Mouse (Mus musculus) hindbrain, embryonic 15.5 days (tissue): ENCODE measurements around the gene Gsto1. TPM values are rescaled to one million over a fixed set of nuclear protein-coding genes. Genes with fewer than 3 reads are reported as not detected.
A peak's percentile ranks its signal among the peaks of the same experiment; 100 is the strongest.
"Not testable (repeated sequence)": the region's sequence is repeated elsewhere in the genome, so short reads cannot be mapped to it uniquely, and the experiment has no call there.

Source experiments
- ATAC-seq: fragments of 200-750 bp; cut with Nextera tagmentation; 2 replicates; pipeline ENCODE4 v1.8.0; 2017; ENCODE audit warnings: low read depth, moderate number of reproducible peaks, moderate TSS enrichment; ENCODE audit not compliant: low FRiP score
- H3K27ac ChIP-seq: fragments of 300-500 bp; sonication (generic); replicated peaks from 2 replicates; pipeline ENCODE4 v1.5.1; 2015; ENCODE audit warnings: mild to moderate bottlenecking, inconsistent platforms
- H3K27me3 ChIP-seq: fragments of 300-500 bp; sonication (generic); 2 replicates; pipeline ENCODE4 v1.6.1; 2015; ENCODE audit warnings: control low read depth, inconsistent platforms
- H3K36me3 ChIP-seq: fragments of 300-500 bp; sonication (generic); 2 replicates; pipeline ENCODE4 v1.6.1; 2015; ENCODE audit warnings: control low read depth, inconsistent platforms
- H3K4me1 ChIP-seq: fragments of 300-500 bp; sonication (generic); replicated peaks from 2 replicates; pipeline ENCODE4 v1.6.1; 2015; ENCODE audit warnings: control low read depth, inconsistent platforms
- H3K4me2 ChIP-seq: fragments of 300-500 bp; sonication (generic); 2 replicates; pipeline ENCODE4 v1.6.1; 2015; ENCODE audit warnings: moderate library complexity, mild to moderate bottlenecking, inconsistent platforms
- H3K4me3 ChIP-seq: fragments of 300-500 bp; sonication (generic); 2 replicates; pipeline ENCODE4 v1.5.1; 2015; ENCODE audit warnings: mild to moderate bottlenecking, inconsistent platforms
- H3K9ac ChIP-seq: fragments of 300-500 bp; sonication (generic); 2 replicates; pipeline ENCODE4 v1.6.1; 2015; ENCODE audit warnings: inconsistent platforms
- H3K9me3 ChIP-seq: fragments of 300-500 bp; sonication (generic); 2 replicates; pipeline ENCODE4 v1.6.1; 2016; ENCODE audit warnings: control low read depth, inconsistent platforms
- WGBS: fragments of 180-500 bp; shearing (Covaris S2); methylation state at CpG from one replicate; pipeline ENCODE4 v1.1.7; 2015; 5-methylcytosine and 5-hydroxymethylcytosine counted together
- polyA plus RNA-seq: library from polyadenylated mRNA; unstranded; fragments of >200 nt; fragmentation: Nextera tagmentation; extraction: Ambion mirVana; gene quantifications from 2 replicates; pipeline ENCODE4 v1.2.1, GENCODE M21; 2015

Gsto1 gene
- polyA plus RNA-seq, 1 experiment from 2014 or later, result 138 TPM

DNA sequence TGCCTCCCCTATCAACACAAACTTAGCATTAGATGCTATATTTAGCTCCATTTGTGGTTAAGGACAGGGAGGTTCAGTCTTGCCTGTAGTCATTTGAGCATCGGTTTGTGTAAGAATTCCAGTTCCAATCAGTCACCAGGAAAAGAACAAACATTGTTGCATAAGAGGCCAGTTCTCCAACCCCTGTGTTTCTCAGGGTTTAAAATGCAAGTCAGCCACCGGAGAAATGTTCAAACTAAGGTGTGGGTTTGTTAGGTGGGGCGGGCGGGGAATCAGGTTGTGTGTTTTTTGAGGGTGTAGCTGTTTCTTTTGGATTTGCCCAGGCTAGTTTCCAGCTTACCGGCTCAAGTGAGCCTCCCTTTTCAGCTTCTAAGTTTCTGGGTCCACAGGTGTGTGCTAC lies 20.2 kb upstream of the Gsto1 start:
- no peaks in the 10 kb centered on the region for H3K9me3 ChIP-seq
- no peak overlapping the region for H3K4me3 ChIP-seq
- no peak overlapping the region for H3K9ac ChIP-seq
- no peak overlapping the region for H3K4me2 ChIP-seq
- H3K27me3 ChIP-seq, result no peaks in the 10 kb centered on the region
- no peak overlapping the region for H3K27ac ChIP-seq
- H3K4me1 ChIP-seq, result 0 out of 2 replicates have a peak, but pooled peaks cover 6% of the 10 kb centered on the region
- WGBS, result 89% methylated on average over 5 of the region's 5 CpGs
- H3K36me3 ChIP-seq, result no peaks in the 10 kb centered on the region
- ATAC-seq, result no peak

GRCm38 (mm10) chr19:47835776-47836175 lies 19.0 kb upstream of the Gsto1 start:
- Histone ChIP-seq H3K9me3 (no peaks in the 10 kb centered on the region), H3K27ac (no peak overlapping the region), H3K36me3 (no peaks in the 10 kb centered on the region), H3K4me2 (no peak overlapping the region), H3K4me3 (no peak overlapping the region), H3K9ac (no peak overlapping the region), H3K27me3 (no peaks in the 10 kb centered on the region), H3K4me1 (0 out of 2 replicates have a peak, but pooled peaks cover 6% of the 10 kb centered on the region)
- WGBS, result 87% methylated on average over 7 of the region's 7 CpGs
- ATAC-seq, result no peak

- no peaks in the 10 kb centered on the region for H3K27me3 ChIP-seq
- H3K27ac ChIP-seq, result no peak overlapping the region
- H3K9me3 ChIP-seq, result no peaks in the 10 kb centered on the region
- H3K4me2 ChIP-seq, result peak overlapping the region; percentile 91
- peak overlapping the region; percentile 46 for H3K9ac ChIP-seq
- 4% methylated on average over 49 of the region's 49 CpGs for WGBS
- ATAC-seq, result peak; percentile 97
- H3K4me3 ChIP-seq, result peak overlapping the region; percentile 61
- no peaks in the 10 kb centered on the region for H3K36me3 ChIP-seq
- H3K4me1 ChIP-seq, result 0 out of 2 replicates have a peak, but pooled peaks cover 6% of the 10 kb centered on the region
Measured at GRCm38 (mm10) chr19:47836701-47837526, 17.9 kb upstream of the Gsto1 start.

DNA sequence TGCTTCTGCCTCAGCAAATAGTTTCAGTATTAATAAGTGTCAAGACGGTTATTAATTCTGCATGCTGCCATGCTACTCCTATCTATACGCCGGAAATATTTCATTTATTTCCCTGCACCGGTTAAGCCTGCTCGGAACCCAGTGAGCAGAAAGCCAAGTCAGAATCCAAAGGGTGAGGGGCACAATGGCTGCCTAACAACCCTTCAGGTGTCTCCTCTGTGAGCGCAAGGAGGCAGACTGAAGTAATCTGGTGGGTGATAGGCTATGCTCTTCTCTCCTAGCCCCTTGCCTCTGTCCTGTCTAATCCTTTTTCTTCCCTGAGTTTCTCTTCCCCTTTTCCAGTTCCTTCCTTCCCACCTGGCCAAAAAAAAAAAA lies 17.3 kb upstream of the Gsto1 start:
- 0 out of 2 replicates have a peak, but pooled peaks cover 6% of the 10 kb centered on the region for H3K4me1 ChIP-seq
- WGBS, result 2% methylated on average over 6 of the region's 6 CpGs

DNA sequence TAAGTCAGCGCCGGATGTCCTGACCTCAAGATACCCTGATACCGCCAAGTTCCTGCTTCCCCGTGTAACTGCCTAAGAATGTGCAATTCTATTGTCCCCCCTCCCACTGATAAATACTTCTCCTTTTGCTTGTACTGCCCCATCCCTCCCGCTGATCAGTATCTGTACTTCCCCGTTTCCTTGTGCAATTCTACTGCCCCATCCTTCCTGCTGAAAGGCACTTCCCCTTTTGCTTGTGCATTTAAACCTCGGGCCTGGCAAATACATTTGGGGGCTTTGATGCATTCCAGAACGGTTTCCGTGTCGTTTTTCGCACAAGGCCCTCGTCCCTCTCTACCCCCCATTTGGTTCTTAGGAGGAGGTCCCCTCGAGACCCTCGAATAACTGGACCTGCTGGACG lies 13.5 kb upstream of the Gsto1 start:
- H3K27ac ChIP-seq, H3K9me3 ChIP-seq, H3K4me3 ChIP-seq, ATAC-seq, H3K4me1 ChIP-seq, H3K27me3 ChIP-seq, H3K4me2 ChIP-seq, H3K9ac ChIP-seq, H3K36me3 ChIP-seq: not testable (repeated sequence)
- 86% methylated on average over 15 of the region's 15 CpGs for WGBS

More for the DNA sequence above, 17.3 kb upstream of the Gsto1 start:
- H3K27ac ChIP-seq, result no peak overlapping the region
- H3K4me2 ChIP-seq, result peak overlapping the region; percentile 91
- ATAC-seq, result peak; percentile 82
- peak overlapping the region; percentile 46 for H3K9ac ChIP-seq
- H3K27me3 ChIP-seq, result no peaks in the 10 kb centered on the region
- peak overlapping the region; percentile 61 for H3K4me3 ChIP-seq
- H3K9me3 ChIP-seq, result no peaks in the 10 kb centered on the region
- H3K36me3 ChIP-seq, result no peaks in the 10 kb centered on the region

- H3K4me1 ChIP-seq, result peaks cover 11% of the 10 kb centered on the region
- H3K4me2 ChIP-seq, result no peak overlapping the region
- no peaks in the 10 kb centered on the region for H3K9me3 ChIP-seq
- H3K9ac ChIP-seq, result no peak overlapping the region
- H3K27me3 ChIP-seq, result no peaks in the 10 kb centered on the region
- H3K36me3 ChIP-seq, result no peaks in the 10 kb centered on the region
- 69% methylated on average over 3 of the region's 3 CpGs for WGBS
- H3K4me3 ChIP-seq, result no peak overlapping the region
- H3K27ac ChIP-seq, result no peak overlapping the region
- no peak for ATAC-seq
Measured at GRCm38 (mm10) chr19:47849735-47850134, 5.0 kb upstream of the Gsto1 start.

- not testable (repeated sequence) for H3K4me3 ChIP-seq, H3K9me3 ChIP-seq, H3K36me3 ChIP-seq, H3K27me3 ChIP-seq, H3K9ac ChIP-seq, ATAC-seq, H3K27ac ChIP-seq, H3K4me2 ChIP-seq
- WGBS, result 87% methylated on average over 3 of the region's 3 CpGs
- peaks cover 19% of the 10 kb centered on the region for H3K4me1 ChIP-seq
Measured at GRCm38 (mm10) chr19:47852131-47852530, 2.6 kb upstream of the Gsto1 start.

GRCm38 (mm10) chr19:47853053-47853452 lies 1.7 kb upstream of the Gsto1 start:
- peaks cover 19% of the 10 kb centered on the region for H3K4me1 ChIP-seq
- H3K9ac ChIP-seq, result no peak overlapping the region
- H3K27ac ChIP-seq, result no peak overlapping the region
- WGBS, result 95% methylated on average over 3 of the region's 3 CpGs
- H3K36me3 ChIP-seq, result no peaks in the 10 kb centered on the region
- H3K9me3 ChIP-seq, result no peaks in the 10 kb centered on the region
- ATAC-seq, result no peak
- H3K4me3 ChIP-seq, result no peak overlapping the region
- H3K27me3 ChIP-seq, result no peaks in the 10 kb centered on the region
- no peak overlapping the region for H3K4me2 ChIP-seq

DNA sequence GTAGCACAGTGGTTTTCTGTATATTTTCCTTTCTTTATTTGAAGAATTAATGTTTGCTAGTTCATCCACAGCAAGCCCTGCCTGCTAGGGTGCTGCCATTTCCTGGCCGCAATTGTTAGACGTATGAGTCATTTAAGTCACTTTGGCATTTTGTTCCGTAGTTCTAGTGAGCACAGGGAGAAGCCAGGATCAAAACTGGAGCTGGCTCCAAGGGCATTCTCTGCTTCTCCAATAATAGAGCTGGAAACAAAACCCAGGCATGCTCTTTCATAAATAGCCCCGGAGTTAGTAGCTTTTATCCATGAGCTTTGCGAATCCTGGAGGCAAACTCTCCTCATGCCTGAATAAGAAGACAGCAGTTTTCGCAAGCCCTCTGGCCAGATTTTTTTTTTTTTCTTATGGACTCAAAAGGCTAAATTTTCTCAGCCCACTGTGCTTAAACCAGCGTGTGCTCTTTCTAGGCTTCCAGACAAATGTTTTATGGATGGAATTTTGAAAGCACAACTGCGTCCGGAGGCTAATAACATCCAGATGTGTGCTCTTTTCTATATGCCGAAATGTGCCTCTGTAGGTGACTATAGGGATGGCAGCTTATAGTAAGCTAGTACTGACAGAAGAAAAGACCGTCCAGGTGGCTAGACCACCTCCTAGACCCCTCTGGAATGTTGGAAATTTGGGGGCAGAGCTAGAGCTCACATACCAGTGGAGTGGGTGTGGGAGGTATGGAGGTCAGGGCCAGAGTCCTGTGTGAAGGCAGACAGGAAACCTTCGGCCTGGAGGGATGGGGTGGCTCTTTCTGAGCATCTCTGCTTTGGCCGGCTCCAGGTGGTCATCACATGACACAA lies 597 bp upstream of the Gsto1 start:
- ATAC-seq, result peak; percentile 82
- Histone ChIP-seq H3K27me3 (no peaks in the 10 kb centered on the region), H3K9ac (peak overlapping the region; percentile 78), H3K9me3 (no peaks in the 10 kb centered on the region), H3K4me3 (peak overlapping the region; percentile 57), H3K4me2 (peak overlapping the region; percentile 86), H3K36me3 (0 out of 2 replicates have a peak, but pooled peaks cover 1% of the 10 kb centered on the region), H3K4me1 (peaks cover 19% of the 10 kb centered on the region), H3K27ac (peak overlapping the region; percentile 54)
- WGBS, result 21% methylated on average over 13 of the region's 13 CpGs

DNA sequence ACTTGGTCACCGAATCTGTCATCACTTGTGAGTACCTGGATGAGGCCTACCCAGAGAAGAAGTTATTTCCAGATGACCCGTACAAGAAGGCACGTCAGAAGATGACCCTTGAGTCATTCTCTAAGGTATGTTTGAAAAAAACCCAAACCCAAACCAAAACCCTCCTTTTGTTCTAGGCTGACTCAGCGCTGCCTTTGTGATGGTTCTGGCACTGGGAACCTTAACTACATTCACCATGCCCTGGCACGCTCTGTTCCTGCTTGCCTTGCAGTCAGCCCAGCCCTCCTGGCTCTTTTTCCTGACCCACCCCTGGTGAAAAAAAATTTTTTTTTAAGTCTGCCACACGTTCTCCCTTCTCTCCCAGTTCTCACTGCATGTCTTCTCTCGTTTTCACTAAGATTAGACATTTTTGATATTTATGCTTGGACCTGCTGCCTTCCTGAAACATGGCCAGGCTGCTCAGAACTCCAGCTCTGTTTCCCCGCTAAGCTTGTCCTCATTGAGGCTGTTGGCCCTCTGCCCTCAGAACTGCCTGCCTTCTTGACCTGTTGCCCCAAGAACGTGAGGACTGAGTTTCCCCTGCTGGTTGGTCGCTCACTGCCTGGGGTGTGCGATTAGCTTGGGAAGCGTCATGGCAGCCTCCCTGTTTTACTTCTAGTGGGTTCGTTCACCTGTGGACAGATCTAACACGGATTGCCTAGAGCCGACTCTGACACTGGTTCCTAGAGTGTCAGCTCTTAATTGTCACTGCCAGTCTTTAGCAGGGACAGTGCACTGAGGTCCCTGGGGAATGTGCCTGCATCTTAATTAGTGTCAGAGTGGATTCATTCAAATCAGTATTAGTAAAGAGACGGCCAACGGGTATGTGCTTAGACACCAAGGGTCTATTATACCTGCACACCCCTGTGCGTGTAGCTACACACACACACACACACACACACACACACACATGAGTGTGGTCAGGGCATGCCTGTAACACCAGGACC lies 3.5 kb downstream of the Gsto1 start:
- no peak for ATAC-seq
- Histone ChIP-seq H3K4me2 (no peak overlapping the region), H3K4me3 (no peak overlapping the region), H3K27ac (no peak overlapping the region), H3K36me3 (0 out of 2 replicates have a peak, but pooled peaks cover 14% of the 10 kb centered on the region), H3K9ac (no peak overlapping the region), H3K4me1 (peaks cover 19% of the 10 kb centered on the region), H3K9me3 (no peaks in the 10 kb centered on the region), H3K27me3 (no peaks in the 10 kb centered on the region)
- 75% methylated on average over 18 of the region's 18 CpGs for WGBS

GRCm38 (mm10) chr19:47859180-47859579 lies 4.4 kb downstream of the Gsto1 start:
- WGBS, result 94% methylated on average over 8 of the region's 8 CpGs
- ATAC-seq, result no peak
- Histone ChIP-seq H3K4me2 (no peak overlapping the region), H3K9me3 (no peaks in the 10 kb centered on the region), H3K4me1 (peaks cover 13% of the 10 kb centered on the region; the same call in 1 of the 2 replicates), H3K4me3 (no peak overlapping the region), H3K9ac (no peak overlapping the region), H3K36me3 (peaks cover 19% of the 10 kb centered on the region; the same call in 1 of the 2 replicates), H3K27me3 (no peaks in the 10 kb centered on the region), H3K27ac (no peak overlapping the region)
